Mouse (Mus musculus) midbrain, embryonic 10.5 days (tissue): ENCODE measurements around the gene Ifit3b. TPM values are rescaled to one million over a fixed set of nuclear protein-coding genes. Genes with fewer than 3 reads are reported as not detected.
"Not testable (repeated sequence)": the region's sequence is repeated elsewhere in the genome, so short reads cannot be mapped to it uniquely, and the experiment has no call there.

Experiments used
- DNase-seq: peaks from one replicate; pipeline ENCODE4 v3.0.0-alpha.2; 2017; ENCODE audit warnings: low spot score
- H3K27ac ChIP-seq: fragments of 300-500 bp; sonication (generic); replicated peaks from 2 replicates; pipeline ENCODE4 v1.5.1; 2016; ENCODE audit warnings: mild to moderate bottlenecking
- H3K27me3 ChIP-seq: fragments of 300-500 bp; sonication (generic); 2 replicates; pipeline ENCODE4 v1.6.1; 2016; ENCODE audit warnings: low read depth, mild to moderate bottlenecking; ENCODE audit not compliant: poor library complexity, severe bottlenecking
- H3K36me3 ChIP-seq: fragments of 300-500 bp; sonication (generic); 2 replicates; pipeline ENCODE4 v1.6.1; 2016; ENCODE audit warnings: mild to moderate bottlenecking, moderate library complexity
- H3K4me1 ChIP-seq: fragments of 300-500 bp; sonication (generic); 2 replicates; pipeline ENCODE4 v1.6.1; 2016
- H3K4me3 ChIP-seq: fragments of 300-500 bp; sonication (generic); 2 replicates; pipeline ENCODE4 v1.5.1; 2016; ENCODE audit warnings: mild to moderate bottlenecking, moderate library complexity
- H3K9me3 ChIP-seq: fragments of 300-500 bp; sonication (generic); replicated peaks from 2 replicates; pipeline ENCODE4 v1.6.1; 2016; ENCODE audit warnings: mild to moderate bottlenecking
- WGBS: fragments of 180-500 bp; shearing (Covaris S2); methylation state at CpG from one replicate; pipeline ENCODE4 v1.1.7; 2016; 5-methylcytosine and 5-hydroxymethylcytosine counted together
- polyA plus RNA-seq: library from polyadenylated mRNA; unstranded; fragments of >200 nt; fragmentation: Nextera tagmentation; extraction: Ambion mirVana; gene quantifications from 2 replicates; pipeline ENCODE4 v1.2.1, GENCODE M21; 2016

Ifit3b gene
- polyA plus RNA-seq, 1 experiment from 2014 or later: not detected

GRCm38 (mm10) chr19:34624663-34625062, 16.9 kb downstream of the Ifit3b start:
- Histone ChIP-seq H3K27ac (no peak overlapping the region), H3K36me3 (no peaks in the 10 kb centered on the region), H3K27me3 (no peaks in the 10 kb centered on the region), H3K9me3 (no peaks in the 10 kb centered on the region), H3K4me3 (no peak overlapping the region), H3K4me1 (no peaks in the 10 kb centered on the region)
- DNase-seq: no peak
- 80% methylated on average over 4 of the region's 4 CpGs for WGBS

DNA sequence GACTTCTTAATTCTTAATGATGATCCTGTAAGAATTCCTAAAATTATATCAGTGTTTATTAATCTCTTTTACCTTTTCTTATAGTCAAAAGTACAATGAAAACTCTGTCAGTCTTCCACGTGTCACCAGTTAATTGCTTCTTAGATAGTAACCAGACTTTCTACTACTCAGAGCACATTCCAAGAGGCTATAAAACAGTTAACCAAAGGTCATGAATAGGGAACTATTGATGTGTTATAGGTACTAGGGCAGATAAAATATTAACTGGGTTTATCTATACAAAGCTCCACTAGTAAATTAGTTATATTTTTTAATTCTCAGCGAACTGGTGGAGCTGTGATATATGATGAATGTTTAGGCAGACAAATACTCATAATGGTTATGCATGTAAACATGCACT, 19.7 kb downstream of the Ifit3b start:
- WGBS: 84% methylated on average over 2 of the region's 2 CpGs
- no peaks in the 10 kb centered on the region for H3K27me3 ChIP-seq
- DNase-seq: no peak
- H3K4me3 ChIP-seq: no peak overlapping the region
- no peaks in the 10 kb centered on the region for H3K36me3 ChIP-seq
- no peak overlapping the region for H3K27ac ChIP-seq
- H3K4me1 ChIP-seq: no peaks in the 10 kb centered on the region
- no peaks in the 10 kb centered on the region for H3K9me3 ChIP-seq

DNA sequence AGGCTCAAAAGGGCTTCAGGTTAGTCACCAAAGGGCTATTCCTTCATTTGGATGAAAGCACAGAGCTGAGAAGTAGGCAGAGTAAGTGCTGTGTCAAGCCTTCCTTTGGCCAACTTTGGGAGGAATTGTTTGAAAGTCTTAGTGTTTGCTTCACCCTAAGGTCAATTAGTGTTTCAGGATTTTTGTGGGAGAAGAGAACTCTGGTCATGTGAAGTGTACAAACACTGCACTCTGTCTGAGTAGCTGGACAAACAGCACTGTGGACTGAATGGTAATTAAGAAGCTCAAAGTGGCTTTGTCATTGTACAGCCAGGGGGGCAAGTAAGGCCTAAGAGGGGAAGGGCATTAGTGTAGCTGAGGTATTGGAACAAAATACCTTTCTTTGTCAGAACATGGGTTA, 23.7 kb downstream of the Ifit3b start:
- H3K36me3 ChIP-seq: no peaks in the 10 kb centered on the region
- H3K4me1 ChIP-seq: no peaks in the 10 kb centered on the region
- H3K27me3 ChIP-seq: no peaks in the 10 kb centered on the region
- no peaks in the 10 kb centered on the region for H3K9me3 ChIP-seq
- H3K4me3 ChIP-seq: no peak overlapping the region
- H3K27ac ChIP-seq: no peak overlapping the region
- no peak for DNase-seq

- no peak for DNase-seq
- Histone ChIP-seq H3K27me3 (no peaks in the 10 kb centered on the region; the same call in 1 of the 2 replicates), H3K27ac (no peak overlapping the region), H3K36me3 (no peaks in the 10 kb centered on the region), H3K4me1 (no peaks in the 10 kb centered on the region), H3K4me3 (no peak overlapping the region), H3K9me3 (no peaks in the 10 kb centered on the region)
- WGBS: 85% methylated on average over 2 of the region's 2 CpGs
Observed at GRCm38 (mm10) chr19:34633484-34633883, 25.7 kb downstream of the Ifit3b start.

- peak; percentile 33 for DNase-seq
- no peaks in the 10 kb centered on the region for H3K4me1 ChIP-seq
- 22% methylated on average over 3 of the region's 3 CpGs for WGBS
- no peak overlapping the region for H3K4me3 ChIP-seq
- H3K27me3 ChIP-seq: no peaks in the 10 kb centered on the region; the same call in 1 of the 2 replicates
- H3K9me3 ChIP-seq: no peaks in the 10 kb centered on the region
- no peak overlapping the region for H3K27ac ChIP-seq
- no peaks in the 10 kb centered on the region for H3K36me3 ChIP-seq
Observed at GRCm38 (mm10) chr19:34636933-34637557, 29.3 kb downstream of the Ifit3b start.

DNA sequence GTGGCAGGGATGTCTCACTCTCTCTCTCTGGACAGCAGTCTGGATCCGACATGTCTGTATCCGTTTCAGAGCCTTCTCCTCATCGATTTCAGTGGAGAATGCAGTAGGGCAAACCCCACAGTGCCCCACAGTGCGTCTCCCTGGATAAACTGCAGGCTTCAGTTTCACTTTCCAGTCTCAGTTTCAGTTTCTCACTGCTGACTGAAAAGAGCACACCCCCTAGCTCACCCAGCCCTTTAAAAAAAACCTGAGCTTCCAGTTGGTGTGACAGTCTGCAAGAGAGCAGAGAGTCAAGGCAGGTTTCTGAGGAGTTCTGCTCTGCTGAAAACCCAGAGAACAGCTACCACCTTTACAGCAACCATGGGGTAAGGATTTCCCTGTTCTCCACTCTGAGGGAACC, 32.9 kb downstream of the Ifit3b start, which contains the start of the genes Ifit1bl2 and Ifit1:
Ifit1bl2 (minus strand) TSS at position 121 of the 400 bp plus-strand sequence.
Ifit1 (plus strand) TSS at position 249 of the 400 bp plus-strand sequence.
- Histone ChIP-seq H3K9me3 (no peaks in the 10 kb centered on the region), H3K27me3 (no peaks in the 10 kb centered on the region; the same call in 1 of the 2 replicates), H3K27ac (no peak within 1 kb of the TSS), H3K4me3 (no peak within 1 kb of the TSS), H3K36me3 (no peaks in the 10 kb centered on the region), H3K4me1 (no peaks in the 10 kb centered on the region)
- WGBS: 66% methylated on average over 4 of the region's 4 CpGs
- no peak for DNase-seq

GRCm38 (mm10) chr19:34642616-34643015, 34.8 kb downstream of the Ifit3b start:
- no peak for DNase-seq
- 87% methylated on average over 5 of the region's 5 CpGs for WGBS
- Histone ChIP-seq H3K36me3 (no peaks in the 10 kb centered on the region), H3K27ac (no peak overlapping the region), H3K27me3 (no peaks in the 10 kb centered on the region; the same call in 1 of the 2 replicates), H3K9me3 (no peaks in the 10 kb centered on the region), H3K4me1 (no peaks in the 10 kb centered on the region), H3K4me3 (no peak overlapping the region)

- not testable (repeated sequence) for H3K27ac ChIP-seq, H3K9me3 ChIP-seq, H3K36me3 ChIP-seq, H3K4me3 ChIP-seq, DNase-seq, H3K27me3 ChIP-seq, H3K4me1 ChIP-seq
- WGBS: 86% methylated on average over 8 of the region's 8 CpGs
Observed at GRCm38 (mm10) chr19:34647630-34648029, 39.9 kb downstream of the Ifit3b start.

DNA sequence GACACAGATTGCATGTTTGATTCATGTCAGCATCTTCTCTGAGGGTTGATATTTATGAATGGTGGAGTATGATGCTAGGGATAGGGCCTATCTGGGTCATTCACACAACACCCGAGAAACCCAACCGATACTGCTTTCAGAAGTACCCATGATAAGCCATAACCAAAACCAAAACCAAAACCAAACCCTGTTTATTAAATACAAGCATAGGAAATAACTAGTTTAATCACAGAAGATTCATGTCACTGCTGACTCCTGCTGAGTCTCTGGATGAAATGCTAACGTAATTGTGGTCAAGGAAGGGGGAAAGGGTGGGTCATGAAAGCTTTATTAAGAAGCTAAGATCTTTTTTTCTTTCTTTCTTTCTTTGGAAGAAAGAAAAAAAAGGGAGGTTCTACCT, 42.5 kb downstream of the Ifit3b start:
- Histone ChIP-seq H3K27me3 (no peaks in the 10 kb centered on the region), H3K36me3 (no peaks in the 10 kb centered on the region), H3K9me3 (no peaks in the 10 kb centered on the region), H3K4me1 (no peaks in the 10 kb centered on the region), H3K4me3 (no peak overlapping the region), H3K27ac (no peak overlapping the region)
- no peak for DNase-seq
- WGBS: 91% methylated on average over 3 of the region's 3 CpGs

- WGBS: 94% methylated on average over 6 of the region's 6 CpGs
- H3K4me1 ChIP-seq: no peaks in the 10 kb centered on the region
- no peaks in the 10 kb centered on the region for H3K27me3 ChIP-seq
- no peak for DNase-seq
- no peak overlapping the region for H3K4me3 ChIP-seq
- no peaks in the 10 kb centered on the region for H3K9me3 ChIP-seq
- H3K27ac ChIP-seq: no peak overlapping the region
- H3K36me3 ChIP-seq: no peaks in the 10 kb centered on the region
Observed at GRCm38 (mm10) chr19:34650997-34651396, 43.2 kb downstream of the Ifit3b start.

DNA sequence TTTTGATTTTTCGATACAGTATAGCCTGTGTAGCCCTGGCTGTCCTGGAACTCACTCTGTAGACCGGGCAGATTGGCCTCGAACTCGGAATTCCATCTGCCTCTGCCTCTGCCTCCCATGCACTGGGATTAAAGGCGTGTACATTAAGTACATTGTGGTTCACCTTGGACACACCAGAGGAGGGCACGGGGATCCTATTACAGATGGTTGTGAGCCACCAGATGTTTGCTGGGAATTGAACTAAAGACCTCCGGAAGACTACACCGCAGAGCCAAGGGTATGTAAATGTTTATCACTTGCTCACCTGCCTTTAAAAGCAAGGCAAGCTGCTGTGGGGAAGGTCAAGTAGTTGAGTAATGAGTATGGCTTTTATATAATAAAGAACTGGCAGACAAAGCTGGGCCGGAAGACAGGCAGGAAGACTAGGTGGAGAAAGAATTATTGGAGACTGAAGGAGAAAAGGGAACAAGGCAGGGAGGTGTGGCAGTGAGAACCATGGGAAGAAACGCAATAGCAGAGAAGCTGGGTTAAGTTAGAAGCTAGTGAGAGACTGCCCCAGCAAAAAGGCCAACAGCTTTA, 47.5 kb downstream of the Ifit3b start:
- DNase-seq: no peak
- H3K4me1 ChIP-seq: peaks cover 6% of the 10 kb centered on the region; the same call in 1 of the 2 replicates
- 89% methylated on average over 10 of the region's 10 CpGs for WGBS
- no peaks in the 10 kb centered on the region for H3K36me3 ChIP-seq
- H3K27me3 ChIP-seq: no peaks in the 10 kb centered on the region
- no peak overlapping the region for H3K4me3 ChIP-seq
- no peaks in the 10 kb centered on the region for H3K9me3 ChIP-seq
- H3K27ac ChIP-seq: no peak overlapping the region

- DNase-seq: no peak
- H3K36me3 ChIP-seq: no peaks in the 10 kb centered on the region
- H3K4me1 ChIP-seq: peaks cover 6% of the 10 kb centered on the region; the same call in 1 of the 2 replicates
- H3K27ac ChIP-seq: no peak overlapping the region
- H3K27me3 ChIP-seq: no peaks in the 10 kb centered on the region
- H3K9me3 ChIP-seq: no peaks in the 10 kb centered on the region
- H3K4me3 ChIP-seq: no peak overlapping the region
- 21% methylated on average over 2 of the region's 2 CpGs for WGBS
Observed at GRCm38 (mm10) chr19:34656511-34657298, 48.9 kb downstream of the Ifit3b start.

GRCm38 (mm10) chr19:34662067-34662507, 54.3 kb downstream of the Ifit3b start:
- peak; percentile 64 for DNase-seq
- H3K4me3 ChIP-seq: peak overlapping the region; percentile 47

More at GRCm38 (mm10) chr19:34662067-34662507, 54.3 kb downstream of the Ifit3b start:
- H3K4me1 ChIP-seq: peaks cover 7% of the 10 kb centered on the region
- 23% methylated on average over 13 of the region's 13 CpGs for WGBS
- no peaks in the 10 kb centered on the region for H3K27me3 ChIP-seq
- no peaks in the 10 kb centered on the region for H3K36me3 ChIP-seq
- H3K27ac ChIP-seq: no peak overlapping the region
- H3K9me3 ChIP-seq: no peaks in the 10 kb centered on the region
